Mouse (Mus musculus): ENCODE results near the gene Tyw1. TPM values are rescaled to one million over a fixed set of nuclear protein-coding genes. Genes with fewer than 3 reads are reported as not detected.

The Tyw1 gene
- total RNA-seq, 2 experiments from 2014 or later: 15.2 to 18.2 TPM

DNA sequence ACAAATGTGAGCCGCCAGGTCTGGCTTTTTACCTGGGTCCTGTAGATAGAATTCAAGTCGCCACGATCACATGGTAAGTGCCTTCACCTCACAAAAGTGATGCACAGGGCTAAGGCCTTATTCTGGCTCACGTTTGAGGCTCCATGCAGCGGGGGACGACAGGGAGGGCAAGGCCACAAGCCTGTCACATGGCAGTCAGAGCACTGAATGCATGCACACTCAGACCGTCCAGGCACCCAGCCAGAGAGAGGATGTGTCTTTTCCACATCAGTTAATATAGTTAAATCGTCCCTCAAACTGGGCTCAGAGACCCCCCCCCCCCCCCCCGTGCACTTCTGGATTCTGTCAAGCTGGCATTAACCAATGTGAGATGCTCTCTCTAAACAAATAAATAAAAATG, 60.9 kb downstream of the Tyw1 start:
- no peak for DNase-seq

DNA sequence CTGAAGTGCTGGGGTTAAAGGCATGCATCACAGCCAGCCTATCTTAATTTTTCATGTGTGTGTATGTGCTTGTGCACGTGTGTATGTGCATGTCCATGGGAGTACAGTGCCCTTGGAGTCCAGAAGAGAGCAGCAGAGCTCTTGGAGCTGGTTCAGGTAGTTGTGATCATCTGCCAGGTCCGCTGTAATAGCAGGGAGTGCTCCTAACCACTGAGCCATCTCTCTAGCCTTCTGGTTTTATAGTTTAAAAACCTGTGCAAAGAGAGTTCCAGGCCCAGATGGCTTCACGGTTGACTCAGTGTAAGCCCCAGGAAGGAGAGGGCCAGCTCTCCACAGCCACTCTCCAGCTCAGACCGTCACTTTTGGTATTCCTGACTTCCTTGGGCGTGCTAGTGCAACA, 64.4 kb downstream of the Tyw1 start:
- DNase-seq: no peak

DNA sequence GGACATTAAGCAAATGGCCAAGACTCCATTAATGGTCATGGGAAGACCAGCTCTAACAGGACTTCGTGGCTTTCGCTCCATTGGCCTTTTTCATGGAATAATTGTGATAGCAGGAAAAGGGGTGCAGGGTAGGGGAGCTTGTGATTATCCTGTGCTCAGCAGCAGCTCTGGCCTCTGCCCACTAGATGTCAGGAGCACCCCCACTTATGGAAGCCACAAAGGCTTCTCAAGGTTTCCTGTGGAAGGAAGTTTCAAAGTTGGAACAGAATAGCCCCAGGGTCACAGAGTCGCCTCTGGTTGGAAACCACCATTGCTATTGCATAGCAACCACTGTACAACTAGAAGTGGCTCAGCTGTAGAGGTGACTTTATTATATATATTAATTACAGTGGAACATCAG, 65.1 kb downstream of the Tyw1 start:
- DNase-seq: no peak

DNA sequence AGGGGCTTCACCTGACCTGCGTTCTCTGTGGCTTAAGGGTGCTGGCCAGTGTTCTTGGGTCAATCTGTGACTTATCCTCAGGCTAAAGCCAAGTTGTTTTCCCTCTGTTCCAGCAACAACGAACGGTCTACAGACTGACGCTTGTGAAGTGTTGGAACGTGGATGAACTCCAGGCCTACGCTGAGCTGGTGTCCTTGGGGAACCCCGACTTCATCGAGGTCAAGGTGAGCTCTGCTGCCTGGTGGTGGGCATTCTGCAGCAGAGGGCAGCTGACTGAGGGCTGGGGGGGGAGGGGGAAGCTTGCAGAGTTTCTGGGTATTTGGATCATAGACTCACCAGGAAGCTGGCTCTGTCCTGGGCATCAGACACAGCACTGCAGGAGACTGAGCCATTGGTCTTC, 70.1 kb downstream of the Tyw1 start:
- DNase-seq: no peak

DNA sequence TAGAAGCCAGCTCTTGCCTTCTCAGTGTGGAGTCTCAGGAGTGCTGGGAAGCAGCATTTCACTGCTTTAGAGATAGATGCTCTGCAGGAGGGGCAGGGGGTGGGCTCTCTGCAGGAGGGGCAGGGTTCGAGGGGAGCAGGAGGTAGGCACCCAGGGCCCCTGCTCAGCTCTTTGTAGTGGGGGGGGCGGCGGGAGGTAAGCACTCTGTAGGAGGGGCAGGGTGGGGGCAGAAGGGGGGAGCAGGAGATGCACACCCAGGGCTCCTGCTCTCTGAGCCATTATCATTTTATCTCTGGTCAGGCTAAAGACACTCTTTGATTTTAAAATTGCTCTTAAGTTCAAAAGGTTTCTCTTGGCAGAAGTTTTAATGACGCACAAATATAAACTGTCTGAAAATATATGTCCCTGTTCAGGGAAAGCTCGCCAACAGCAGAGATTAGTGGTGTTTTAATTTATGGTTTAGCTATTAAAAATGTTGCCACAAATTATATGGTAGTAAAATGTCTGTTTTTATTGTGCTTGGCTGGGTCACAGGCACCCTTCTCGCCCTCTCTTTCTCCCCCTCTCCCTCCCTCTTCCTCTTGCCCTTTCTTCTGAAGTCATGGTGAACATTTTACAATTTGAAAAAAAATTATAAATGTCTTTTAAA, 72.3 kb downstream of the Tyw1 start:
- no peak for DNase-seq

DNA sequence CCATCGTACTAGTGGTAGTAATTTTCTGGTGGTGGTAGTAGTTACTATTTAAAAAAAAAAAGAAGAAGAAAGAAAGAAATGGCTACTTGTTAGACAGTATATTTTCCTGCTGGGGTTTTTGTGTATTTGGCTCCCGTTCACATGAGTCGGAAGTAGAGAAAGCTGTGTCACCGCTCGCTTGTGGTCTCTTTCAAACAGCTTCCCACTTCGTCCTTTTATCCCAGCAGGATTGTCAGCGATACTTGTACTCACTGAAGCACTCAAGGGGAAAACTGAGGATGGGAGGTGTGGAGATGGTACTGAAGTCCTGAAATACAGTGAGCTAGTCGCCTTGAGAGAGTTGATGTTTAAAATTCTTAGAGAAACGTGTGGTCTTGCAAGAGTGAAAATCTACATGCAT, 72.9 kb downstream of the Tyw1 start:
- DNase-seq: no peak

DNA sequence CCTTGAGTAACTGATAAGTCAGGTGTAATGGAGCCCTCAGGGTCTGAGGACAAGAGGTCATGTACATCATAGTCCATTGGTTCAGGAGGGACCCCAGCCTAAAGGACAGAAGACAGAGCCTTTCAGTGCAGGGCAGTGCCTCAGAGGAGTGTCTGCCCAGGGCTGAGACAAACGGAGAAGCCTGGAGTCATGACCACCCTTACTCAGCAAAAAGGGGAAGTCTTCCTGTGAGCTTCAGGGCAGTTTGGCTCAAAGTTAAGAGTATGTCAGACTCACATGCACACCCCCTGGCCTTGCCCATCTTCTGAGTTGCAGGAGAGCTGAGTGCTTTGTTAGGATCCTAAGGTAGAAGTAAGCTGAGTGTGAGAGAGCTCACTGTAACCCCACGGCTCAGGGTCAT, 74.5 kb downstream of the Tyw1 start:
- no peak for DNase-seq

DNA sequence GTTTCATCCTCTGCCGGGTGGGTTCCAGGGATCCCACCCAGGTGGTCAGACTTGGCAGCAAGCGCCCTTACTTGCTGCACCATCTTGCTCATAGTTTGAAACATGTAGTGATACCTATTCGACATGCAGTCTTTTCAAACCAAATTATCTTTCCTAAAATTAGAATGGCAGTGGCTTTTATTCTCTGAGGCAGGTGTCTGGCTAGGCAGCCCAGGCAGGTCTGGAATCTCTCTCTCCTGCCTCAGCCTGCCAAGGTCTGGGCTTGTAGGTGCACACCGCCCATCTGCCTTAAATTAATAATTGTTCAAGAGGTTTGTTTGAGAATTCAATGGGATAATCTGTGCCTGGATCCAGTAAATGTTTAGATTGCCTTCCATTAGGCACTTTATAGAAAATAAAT, 75.4 kb downstream of the Tyw1 start:
- no peak for DNase-seq

DNA sequence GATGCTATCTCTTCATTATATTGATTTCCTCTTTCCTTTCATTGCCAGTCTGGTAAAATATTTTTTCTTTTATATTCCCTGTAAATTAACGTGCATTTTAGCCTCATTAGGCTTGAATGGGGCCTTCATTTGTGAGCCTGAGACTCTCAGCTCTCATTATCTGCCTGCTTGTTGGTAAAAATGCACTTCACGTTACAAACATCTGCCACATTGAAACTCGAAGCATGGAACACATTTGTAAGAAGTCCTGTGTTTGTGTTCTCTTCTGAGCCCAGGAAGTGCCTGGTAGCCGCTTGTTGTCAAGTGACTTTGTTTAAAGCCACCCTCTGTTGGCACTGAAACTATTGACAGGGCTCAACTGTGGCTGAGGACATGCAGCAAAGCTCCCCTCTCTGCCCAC, 75.8 kb downstream of the Tyw1 start:
- peak in 1 of 2 experiments; percentile 5 for DNase-seq

DNA sequence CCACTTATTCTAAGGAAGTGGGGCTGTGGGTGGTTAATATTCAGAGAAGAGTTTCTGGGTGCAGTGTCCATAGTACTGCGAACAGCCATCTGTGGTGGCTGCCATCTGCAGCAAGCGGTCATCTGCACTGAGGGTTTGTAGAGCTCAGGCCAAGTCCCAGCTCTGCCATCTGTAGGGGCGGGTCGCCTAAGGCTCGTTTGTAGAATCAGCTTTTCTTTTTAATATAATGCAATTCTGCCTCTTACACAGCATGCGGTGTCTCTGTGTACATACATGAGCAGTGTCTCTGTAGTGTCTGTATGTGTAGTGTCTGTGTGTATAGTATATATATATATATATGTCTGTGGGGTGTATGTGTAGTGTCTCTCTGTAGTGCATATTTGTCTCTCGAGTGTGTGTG, 78.1 kb downstream of the Tyw1 start:
- no peak for DNase-seq

DNA sequence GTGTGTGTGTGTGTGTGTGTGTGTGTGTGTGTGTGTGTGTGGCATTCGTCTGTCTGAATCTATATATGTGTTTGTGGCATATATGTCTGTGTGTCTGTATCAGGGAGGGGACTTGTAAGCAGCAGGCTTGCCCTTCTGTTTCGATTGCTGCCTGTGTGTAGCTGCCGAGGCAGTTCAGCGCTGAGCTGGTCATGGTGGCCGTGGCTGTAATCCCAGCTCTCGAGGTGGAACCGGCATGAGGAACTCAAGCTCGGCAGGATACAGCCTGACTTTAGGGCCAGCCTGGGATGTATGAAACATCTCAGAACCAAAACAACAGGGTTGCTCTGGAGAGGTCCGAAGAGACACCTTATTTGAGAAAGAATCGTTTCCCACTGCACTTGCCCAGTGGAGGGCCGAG, 78.6 kb downstream of the Tyw1 start:
- DNase-seq: no peak

DNA sequence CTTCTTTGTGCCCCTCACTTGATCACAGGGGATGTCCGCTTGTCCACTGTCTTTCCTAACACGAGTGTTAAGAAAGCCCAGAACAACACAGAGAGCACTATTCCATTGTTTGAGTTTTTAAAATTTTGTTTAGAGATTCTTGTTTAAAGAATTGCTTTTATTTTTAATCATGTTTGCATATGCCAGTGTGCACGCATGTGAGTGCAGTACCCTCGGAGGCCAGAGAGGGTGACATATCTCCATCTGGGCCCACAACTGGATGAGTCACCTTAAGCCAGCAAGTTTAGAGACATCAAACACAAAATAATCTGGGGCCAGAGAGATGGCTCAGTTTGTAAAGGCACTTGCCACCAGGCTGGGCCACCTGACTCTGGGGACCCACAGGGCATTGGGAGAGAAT, 80.0 kb downstream of the Tyw1 start:
- DNase-seq: no peak

DNA sequence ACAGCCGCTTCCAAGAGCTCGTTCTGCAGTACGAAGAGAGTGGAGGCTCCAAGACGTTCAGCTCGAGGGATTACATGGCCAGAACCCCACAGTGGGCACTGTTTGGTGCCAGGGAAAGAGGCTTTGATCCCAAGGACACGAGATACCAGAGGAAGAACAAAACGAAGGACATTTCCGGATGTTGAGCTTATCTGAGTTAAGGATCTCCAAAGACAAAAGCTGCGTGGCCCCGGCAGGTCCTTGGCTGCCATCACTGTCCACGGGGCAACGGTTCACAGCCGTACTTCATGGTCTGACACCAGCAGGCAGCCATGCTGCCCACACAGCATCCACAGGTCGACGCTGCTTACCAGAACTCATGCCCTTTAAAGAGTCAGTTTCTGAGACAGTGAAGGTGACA, 85.2 kb downstream of the Tyw1 start:
- no peak for DNase-seq

DNA sequence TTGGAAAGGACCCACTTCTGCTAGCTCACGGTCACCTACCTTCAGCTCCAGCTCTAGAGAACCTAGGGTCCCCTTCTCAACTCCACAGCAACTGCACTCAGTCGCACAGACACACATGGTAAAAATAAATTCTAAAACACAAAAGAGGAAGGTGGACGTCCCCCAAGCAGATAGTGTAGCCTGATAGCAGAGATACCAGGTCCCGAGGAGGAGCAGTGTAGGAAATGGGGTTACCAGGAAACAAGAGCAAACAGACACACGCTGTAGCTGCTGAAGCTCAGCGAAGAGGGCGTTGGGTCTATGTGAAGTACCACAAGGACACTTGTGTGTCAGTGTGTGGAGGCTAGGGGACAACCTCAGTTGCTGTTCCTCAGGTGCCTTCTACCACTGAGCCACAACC, 89.6 kb downstream of the Tyw1 start:
- no peak for DNase-seq

DNA sequence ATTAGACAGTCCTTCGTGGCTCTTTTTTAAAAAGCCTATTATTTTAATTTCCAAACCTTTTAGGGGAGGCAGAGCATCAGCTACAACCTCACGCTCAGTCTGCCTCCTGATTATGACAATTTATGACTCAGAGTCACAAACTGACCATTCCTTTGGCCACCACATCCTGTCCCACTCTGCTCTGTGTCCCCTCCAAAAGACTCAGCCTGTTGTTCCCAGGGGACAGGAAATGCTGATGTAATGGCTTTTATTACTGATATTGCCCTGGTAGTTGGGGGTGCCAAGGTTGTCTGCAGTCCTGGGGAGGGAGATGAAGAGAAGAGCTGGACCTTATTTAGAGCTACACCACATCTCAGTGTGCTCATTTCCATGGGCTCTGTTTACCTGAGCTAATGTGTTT, 90.5 kb downstream of the Tyw1 start:
- DNase-seq: no peak

DNA sequence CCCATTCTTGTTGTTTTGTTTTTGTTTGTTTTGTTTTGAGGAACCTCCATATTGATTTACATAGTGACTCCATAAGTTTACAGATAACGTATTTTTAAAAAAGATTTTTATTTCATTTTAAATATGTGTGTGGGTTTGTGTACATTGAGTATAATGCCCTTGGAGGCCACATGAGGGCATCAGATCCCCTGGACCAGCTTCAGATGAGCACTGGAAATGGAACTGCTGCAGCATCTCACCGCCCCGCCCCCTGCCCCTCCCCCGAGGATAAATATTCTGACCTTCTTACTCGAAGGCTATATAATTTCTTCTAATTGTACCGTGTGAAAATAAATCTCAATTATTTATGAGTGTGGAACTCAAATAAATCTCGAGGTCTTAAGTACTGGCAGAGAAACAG, 99.8 kb downstream of the Tyw1 start:
- no peak for DNase-seq

DNA sequence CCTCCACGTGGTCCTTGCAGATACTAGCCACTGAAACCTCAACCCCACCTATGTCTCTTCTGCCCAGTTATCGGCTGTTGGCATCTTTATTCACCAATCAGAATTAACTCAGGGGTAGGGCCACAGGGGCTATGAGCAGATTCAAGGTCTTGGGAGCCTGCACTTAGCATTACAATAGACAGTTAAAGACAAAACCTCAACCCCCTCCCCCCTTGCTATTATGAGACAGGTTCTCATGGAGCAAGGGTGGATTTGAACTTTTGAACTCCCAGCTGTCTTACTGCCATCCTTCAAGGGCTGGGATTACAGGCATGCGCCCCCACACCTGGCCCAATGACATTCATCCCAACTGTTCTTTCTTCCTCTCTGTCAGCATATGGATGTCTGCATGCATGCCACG, 107.7 kb downstream of the Tyw1 start:
- no peak for DNase-seq

DNA sequence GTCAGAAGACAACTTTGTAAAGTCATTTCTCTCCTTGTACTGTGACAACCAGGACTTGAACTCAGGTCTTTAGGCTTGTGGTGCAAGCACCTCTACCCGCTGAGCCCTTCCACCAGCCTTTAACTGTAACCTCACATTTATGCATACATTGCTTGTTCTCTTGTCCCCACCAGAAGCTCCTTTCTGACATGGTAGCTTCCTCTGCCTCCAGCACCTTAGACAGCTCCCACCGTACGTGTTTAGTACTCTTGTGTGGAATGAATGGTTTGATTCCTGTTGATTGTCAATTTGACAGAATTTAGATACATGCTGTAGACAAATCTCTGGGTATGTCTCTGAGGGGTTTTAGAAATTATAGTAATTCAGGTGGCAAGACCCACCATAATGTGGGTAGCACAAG, 108.4 kb downstream of the Tyw1 start:
- DNase-seq: no peak

DNA sequence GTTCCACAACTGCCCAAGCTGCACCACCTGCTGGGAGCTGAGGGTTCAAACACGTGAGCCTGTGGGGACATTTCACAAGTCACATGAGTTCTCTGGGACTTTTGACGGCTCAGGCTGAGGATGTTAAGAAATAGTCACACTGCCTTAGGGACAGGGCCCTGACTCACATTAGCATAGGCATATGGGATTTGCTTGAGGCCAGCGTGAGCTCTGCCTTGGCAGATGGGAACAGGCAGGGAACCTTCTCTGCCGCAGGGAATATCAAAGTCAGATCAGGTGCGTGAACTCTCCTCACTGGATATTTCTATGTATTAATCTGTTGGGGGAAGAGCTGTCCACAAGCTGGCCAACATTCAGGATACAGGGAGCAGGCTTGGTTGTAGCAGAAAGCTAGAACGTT, 112.8 kb downstream of the Tyw1 start:
- DNase-seq: no peak

DNA sequence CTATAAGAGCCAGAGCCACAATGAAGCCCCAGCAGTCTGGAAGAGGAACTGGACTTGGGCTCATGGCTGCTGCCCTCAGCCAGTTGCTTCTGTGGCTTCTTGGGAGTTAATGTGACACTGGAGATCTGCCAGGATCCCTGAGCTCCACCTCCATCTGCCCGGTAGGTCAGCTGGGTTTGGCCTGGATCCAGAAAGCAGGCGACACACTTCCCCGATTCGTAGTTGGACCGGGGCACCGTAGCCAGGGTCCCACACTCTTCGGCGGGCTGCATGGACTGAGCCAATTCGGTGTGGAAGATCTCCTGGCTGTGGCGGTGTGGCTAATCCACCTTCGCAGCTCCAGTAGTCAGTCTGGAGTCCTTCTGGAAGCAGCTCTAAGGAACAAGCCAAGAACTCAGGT, 113.8 kb downstream of the Tyw1 start, which contains the start of gene Caln1:
Caln1 (plus strand) TSS at position 219 of the 400 bp plus-strand sequence.
- DNase-seq: no peak

DNA sequence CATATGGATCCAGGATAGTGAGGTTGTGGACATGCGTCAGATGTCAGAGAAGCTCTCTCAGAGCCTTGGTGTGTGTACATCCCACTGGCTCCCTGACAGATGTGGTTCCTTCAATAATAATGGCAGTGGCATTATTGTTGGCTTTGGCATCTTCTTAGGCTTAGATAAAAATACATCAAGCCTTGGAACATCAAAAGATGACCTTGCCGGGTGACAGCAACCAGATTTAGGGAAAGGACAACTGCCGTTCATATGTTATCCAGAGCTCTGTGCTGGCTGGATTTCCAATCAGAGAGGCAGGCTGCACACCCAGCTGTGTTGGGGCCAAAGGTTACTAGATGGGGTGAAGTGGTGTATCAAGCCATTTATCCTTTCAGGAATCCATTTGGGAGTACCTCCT, 120.0 kb downstream of the Tyw1 start:
- no peak for DNase-seq

DNA sequence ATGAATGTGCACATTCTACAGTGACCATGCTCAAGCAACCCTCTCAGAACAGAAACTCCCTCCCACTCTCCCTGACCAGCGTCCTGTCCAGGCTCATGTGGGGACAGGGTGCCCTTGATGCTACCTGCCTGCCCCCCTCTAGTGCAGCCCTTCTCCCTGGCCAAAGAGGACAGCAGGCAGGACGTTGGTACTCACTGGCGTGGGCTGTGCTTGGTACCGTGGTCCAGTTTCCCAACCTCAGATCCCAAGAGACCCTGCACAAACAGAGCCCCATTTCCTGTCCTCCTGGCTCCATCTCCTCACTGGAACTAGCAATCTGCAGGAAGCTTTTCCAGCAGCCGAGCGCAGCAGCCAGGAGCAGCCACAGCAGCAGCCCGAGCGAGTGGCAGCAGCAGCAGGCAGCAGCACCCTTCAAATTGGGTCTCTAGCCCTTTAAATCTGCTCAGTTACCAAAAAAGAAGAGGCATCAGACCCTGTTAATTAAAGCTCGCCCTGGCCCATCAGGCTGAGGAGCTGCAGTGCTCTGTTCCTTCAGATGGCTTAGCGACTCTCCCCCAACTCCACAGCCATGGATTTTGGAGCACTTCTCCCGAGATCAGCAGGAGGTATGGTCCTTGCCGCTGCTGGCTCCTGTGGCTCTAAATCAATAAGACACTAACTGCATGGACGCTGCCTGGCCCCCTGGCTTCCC, 128.9 kb downstream of the Tyw1 start, which contains the start of gene A330070K13Rik:
A330070K13Rik (minus strand) TSS at position 410 of the 691 bp plus-strand sequence.
- peak; percentile 23 to 33 for DNase-seq

DNA sequence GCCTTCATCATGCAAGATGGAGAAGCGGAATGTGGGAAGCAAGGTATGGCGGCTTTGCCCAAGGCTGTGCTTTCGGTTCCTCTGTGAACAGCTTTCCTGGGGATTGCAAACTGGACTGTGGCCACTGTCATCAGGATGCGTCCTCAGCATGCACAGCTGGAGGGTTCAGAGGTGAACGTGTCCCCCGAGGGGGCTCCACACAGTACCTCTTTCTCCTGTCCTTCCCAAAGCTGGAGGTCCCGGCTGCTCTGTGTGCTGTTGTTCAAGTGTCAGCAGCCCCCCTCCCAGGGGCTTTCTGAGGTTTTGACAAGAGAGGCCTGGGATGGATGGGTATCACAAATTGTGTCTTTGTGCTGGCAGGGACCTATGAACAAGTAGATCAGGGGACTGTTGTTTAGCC, 131.0 kb downstream of the Tyw1 start:
- no peak for DNase-seq
